Mouse (Mus musculus) embryonic facial prominence, embryonic 14.5 days (tissue): Measurements from ENCODE around the gene Uqcc1. TPM values are rescaled to one million over a fixed set of nuclear protein-coding genes. Genes with fewer than 3 reads are reported as not detected.
A peak's percentile ranks its signal among the peaks of the same experiment; 100 is the strongest.

Experiments
- ATAC-seq: fragments of 200-750 bp; cut with Nextera tagmentation; 2 replicates; pipeline ENCODE4 v1.8.0; 2017; ENCODE audit warnings: low read depth, moderate number of reproducible peaks, moderate TSS enrichment
- DNase-seq: peaks from one replicate; pipeline ENCODE4 v3.0.0-alpha.2; 2015; ENCODE audit warnings: low spot score
- H3K27ac ChIP-seq: fragments of 300-500 bp; sonication (generic); replicated peaks from 2 replicates; pipeline ENCODE4 v1.5.1; 2014; ENCODE audit warnings: low read depth, mild to moderate bottlenecking, low read length, moderate library complexity
- H3K27me3 ChIP-seq: fragments of 300-500 bp; sonication (generic); replicated peaks from 2 replicates; pipeline ENCODE4 v1.6.1; 2014; ENCODE audit warnings: low read length; ENCODE audit not compliant: control insufficient read depth, insufficient read depth
- H3K36me3 ChIP-seq: fragments of 300-500 bp; sonication (generic); 2 replicates; pipeline ENCODE4 v1.6.1; 2014; ENCODE audit warnings: low read length, mixed read lengths; ENCODE audit not compliant: control insufficient read depth, insufficient read depth
- H3K4me1 ChIP-seq: fragments of 300-500 bp; sonication (generic); 2 replicates; pipeline ENCODE4 v1.6.1; 2014; ENCODE audit warnings: antibody characterized with exemption, low read length; ENCODE audit not compliant: control insufficient read depth, insufficient read depth
- H3K4me2 ChIP-seq: fragments of 300-500 bp; sonication (generic); 2 replicates; pipeline ENCODE4 v1.6.1; 2014; ENCODE audit warnings: low read depth, mild to moderate bottlenecking, low read length, moderate library complexity, mixed read lengths
- H3K4me3 ChIP-seq: fragments of 300-500 bp; sonication (generic); 2 replicates; pipeline ENCODE4 v1.5.1; 2014; ENCODE audit warnings: low read depth, mild to moderate bottlenecking, low read length
- H3K9ac ChIP-seq: fragments of 300-500 bp; sonication (generic); 2 replicates; pipeline ENCODE4 v1.6.1; 2014; ENCODE audit warnings: low read depth, mild to moderate bottlenecking, low read length, moderate library complexity, mixed read lengths
- H3K9me3 ChIP-seq: fragments of 300-500 bp; sonication (generic); 2 replicates; pipeline ENCODE4 v1.6.1; 2016; ENCODE audit warnings: low read length; ENCODE audit not compliant: control insufficient read depth
- WGBS: fragments of 180-500 bp; shearing (Covaris S2); extraction: QIAGEN DNeasy Blood & Tissue Kit; methylation state at CpG from one replicate; pipeline ENCODE4 v1.1.7; 2014; 5-methylcytosine and 5-hydroxymethylcytosine counted together
- polyA plus RNA-seq: library from polyadenylated mRNA; unstranded; fragments of >200 nt; fragmentation: Nextera tagmentation; extraction: Ambion mirVana; gene quantifications from 2 replicates; pipeline ENCODE4 v1.2.1, GENCODE M21; 2014

Gene Uqcc1
- polyA plus RNA-seq, 1 experiment from 2014 or later, result 65.9 TPM

GRCm38 (mm10) chr2:155861581-155861980, 68.5 kb downstream of the Uqcc1 start:
- Histone ChIP-seq H3K9ac (no peak overlapping the region), H3K27ac (no peak overlapping the region), H3K27me3 (no peaks in the 10 kb centered on the region), H3K36me3 (peaks cover 11% of the 10 kb centered on the region; the same call in 1 of the 2 replicates), H3K4me1 (no peaks in the 10 kb centered on the region), H3K9me3 (no peaks in the 10 kb centered on the region), H3K4me3 (no peak overlapping the region), H3K4me2 (no peak overlapping the region)
- 90% methylated on average over 6 of the region's 6 CpGs for WGBS
- no peak for ATAC-seq
- no peak for DNase-seq

- Histone ChIP-seq H3K4me2 (no peak overlapping the region), H3K4me3 (no peak overlapping the region), H3K36me3 (peaks cover 11% of the 10 kb centered on the region; the same call in 1 of the 2 replicates), H3K4me1 (no peaks in the 10 kb centered on the region), H3K9ac (no peak overlapping the region), H3K27ac (no peak overlapping the region), H3K9me3 (no peaks in the 10 kb centered on the region), H3K27me3 (no peaks in the 10 kb centered on the region)
- ATAC-seq (no peak), DNase-seq (no peak)
- 82% methylated on average over 7 of the region's 7 CpGs for WGBS
Observed at GRCm38 (mm10) chr2:155860102-155860501, 70.0 kb downstream of the Uqcc1 start.

DNA sequence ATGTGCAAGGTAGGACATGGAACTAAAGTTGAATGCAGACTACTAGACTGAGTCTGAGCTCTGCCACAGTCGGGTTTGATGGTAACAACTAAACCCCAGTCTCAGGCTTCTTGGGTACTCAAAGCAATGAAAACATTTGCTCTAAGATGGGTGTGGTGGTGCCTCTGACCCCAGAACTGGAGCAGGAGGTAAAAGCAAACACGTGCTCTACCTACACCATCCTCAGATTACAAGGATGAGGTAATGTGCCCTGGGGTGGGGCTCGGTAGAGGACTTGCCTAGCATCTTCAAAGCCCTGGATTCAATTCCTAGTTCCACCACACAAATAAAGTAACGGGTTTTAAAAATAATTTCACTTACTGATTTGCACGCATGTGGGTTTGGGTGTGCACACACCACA, 77.6 kb downstream of the Uqcc1 start:
- no peak overlapping the region for H3K9ac ChIP-seq
- no peaks in the 10 kb centered on the region for H3K9me3 ChIP-seq
- H3K4me2 ChIP-seq, result no peak overlapping the region
- 57% methylated on average over 5 of the region's 5 CpGs for WGBS
- H3K36me3 ChIP-seq, result peaks cover 47% of the 10 kb centered on the region
- H3K27ac ChIP-seq, result no peak overlapping the region
- no peaks in the 10 kb centered on the region for H3K4me1 ChIP-seq
- no peak for ATAC-seq
- DNase-seq, result no peak
- no peaks in the 10 kb centered on the region for H3K27me3 ChIP-seq
- no peak overlapping the region for H3K4me3 ChIP-seq

- Histone ChIP-seq H3K9me3 (no peaks in the 10 kb centered on the region), H3K36me3 (peaks cover 62% of the 10 kb centered on the region), H3K9ac (no peak overlapping the region), H3K27ac (no peak overlapping the region), H3K4me1 (no peaks in the 10 kb centered on the region), H3K4me3 (no peak overlapping the region), H3K27me3 (no peaks in the 10 kb centered on the region), H3K4me2 (no peak overlapping the region)
- ATAC-seq, result no peak
- 82% methylated on average over 7 of the region's 7 CpGs for WGBS
- no peak for DNase-seq
Observed at GRCm38 (mm10) chr2:155850120-155850519, 80.0 kb downstream of the Uqcc1 start.

GRCm38 (mm10) chr2:155849464-155849863, 80.6 kb downstream of the Uqcc1 start:
- Histone ChIP-seq H3K4me3 (no peak overlapping the region), H3K9ac (no peak overlapping the region), H3K27ac (no peak overlapping the region), H3K4me2 (no peak overlapping the region), H3K27me3 (no peaks in the 10 kb centered on the region), H3K36me3 (peaks cover 68% of the 10 kb centered on the region), H3K9me3 (no peaks in the 10 kb centered on the region), H3K4me1 (no peaks in the 10 kb centered on the region)
- WGBS, result 57% methylated on average over 7 of the region's 7 CpGs
- ATAC-seq, result no peak
- DNase-seq, result no peak

DNA sequence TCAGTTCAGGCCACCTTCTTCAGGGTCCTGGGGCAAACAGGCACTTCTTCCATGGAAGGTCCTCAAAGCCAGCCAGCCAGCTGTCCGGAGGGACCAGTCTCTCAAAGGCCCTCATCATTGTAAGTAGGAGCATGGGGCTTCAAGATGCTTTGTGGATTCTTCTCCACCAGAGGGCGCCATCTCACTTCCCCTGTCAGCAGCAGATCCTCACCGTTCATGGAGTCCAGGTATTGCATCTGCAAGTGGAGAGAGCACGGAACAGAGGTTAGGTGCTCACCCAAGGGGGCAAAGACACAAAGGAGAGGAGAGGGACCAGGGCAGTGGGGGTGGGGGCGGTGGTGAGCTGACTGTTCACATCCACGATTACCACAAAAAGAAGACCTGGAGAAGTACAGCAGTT, 81.8 kb downstream of the Uqcc1 start:
- Histone ChIP-seq H3K9ac (no peak overlapping the region), H3K36me3 (peaks cover 64% of the 10 kb centered on the region), H3K4me3 (no peak overlapping the region), H3K9me3 (no peaks in the 10 kb centered on the region), H3K27me3 (no peaks in the 10 kb centered on the region), H3K27ac (no peak overlapping the region), H3K4me2 (no peak overlapping the region), H3K4me1 (no peaks in the 10 kb centered on the region)
- 23% methylated on average over 6 of the region's 6 CpGs for WGBS
- ATAC-seq (peak; percentile 19; the same call in 1 of the 2 replicates), DNase-seq (peak; percentile 85)

DNA sequence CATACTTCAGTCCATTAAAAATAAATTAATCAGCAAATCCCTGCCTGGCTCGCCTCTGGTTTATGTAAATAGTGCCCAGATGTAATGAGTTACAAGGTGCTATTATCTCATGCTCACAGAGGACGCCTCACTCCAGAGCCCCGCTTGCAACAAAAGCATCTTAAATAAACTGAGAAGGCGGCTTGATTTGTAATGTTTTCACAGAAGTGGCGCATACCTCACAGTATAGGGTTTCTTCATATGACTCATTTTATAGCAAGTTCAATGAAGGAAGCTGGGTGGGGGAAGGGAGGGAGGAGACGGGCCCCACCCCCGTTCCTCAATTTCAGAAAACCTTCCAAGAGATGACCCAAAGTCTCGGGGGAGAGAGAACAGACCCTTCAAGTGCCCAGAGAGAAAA, 83.2 kb downstream of the Uqcc1 start:
- no peaks in the 10 kb centered on the region for H3K4me1 ChIP-seq
- ATAC-seq, result no peak
- no peak overlapping the region for H3K4me3 ChIP-seq
- H3K9me3 ChIP-seq, result no peaks in the 10 kb centered on the region
- no peak overlapping the region for H3K9ac ChIP-seq
- 78% methylated on average over 8 of the region's 8 CpGs for WGBS
- no peak overlapping the region for H3K27ac ChIP-seq
- no peaks in the 10 kb centered on the region for H3K27me3 ChIP-seq
- H3K36me3 ChIP-seq, result peaks cover 61% of the 10 kb centered on the region
- no peak for DNase-seq
- H3K4me2 ChIP-seq, result no peak overlapping the region

GRCm38 (mm10) chr2:155838961-155839360, 91.1 kb downstream of the Uqcc1 start:
- DNase-seq (no peak), ATAC-seq (no peak)
- 77% methylated on average over 4 of the region's 4 CpGs for WGBS
- H3K27ac ChIP-seq, result no peak overlapping the region
- H3K4me1 ChIP-seq, result no peaks in the 10 kb centered on the region
- H3K9me3 ChIP-seq, result no peaks in the 10 kb centered on the region
- no peaks in the 10 kb centered on the region for H3K36me3 ChIP-seq
- no peak overlapping the region for H3K4me2 ChIP-seq
- H3K4me3 ChIP-seq, result no peak overlapping the region
- no peak overlapping the region for H3K9ac ChIP-seq
- H3K27me3 ChIP-seq, result no peaks in the 10 kb centered on the region

DNA sequence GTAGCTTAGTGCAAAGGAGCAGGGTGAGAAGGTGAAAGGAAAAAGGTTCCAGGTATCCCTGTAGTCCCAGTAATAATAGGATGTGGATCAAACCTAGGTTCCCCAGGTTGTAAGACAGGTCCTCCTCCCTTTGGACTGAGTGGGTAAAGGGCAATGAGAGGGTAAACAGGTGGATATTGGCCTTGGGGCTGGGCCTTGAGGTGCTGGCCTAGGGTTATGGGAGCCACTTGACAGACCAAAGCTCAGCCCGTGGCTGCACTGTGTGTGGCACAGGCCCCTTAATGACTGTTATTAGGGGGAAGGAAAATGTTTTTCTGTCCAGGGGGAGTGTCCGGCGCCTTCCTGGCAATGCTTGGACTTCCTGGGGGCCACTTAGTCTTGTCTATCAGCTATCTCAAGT, 92.1 kb downstream of the Uqcc1 start:
- no peak for ATAC-seq
- 59% methylated on average over 3 of the region's 3 CpGs for WGBS
- DNase-seq, result no peak
- Histone ChIP-seq H3K27me3 (no peaks in the 10 kb centered on the region), H3K4me3 (no peak overlapping the region), H3K4me1 (no peaks in the 10 kb centered on the region), H3K4me2 (no peak overlapping the region), H3K27ac (no peak overlapping the region), H3K36me3 (no peaks in the 10 kb centered on the region), H3K9me3 (no peaks in the 10 kb centered on the region), H3K9ac (no peak overlapping the region)
